Mouse (Mus musculus) brain, adult 2 months (tissue): ENCODE measurements around the gene Afap1.

ENCODE experiments used
- DNase-seq: peaks from one replicate; pipeline ENCODE4 v3.0.0; 2011; ENCODE audit warnings: low read depth, low spot score

Gene Afap1

GRCm38 (mm10) chr5:35897147-35897546, 4.0 kb downstream of the Afap1 start:
- DNase-seq, result no peak

- no peak for DNase-seq
Measured at GRCm38 (mm10) chr5:35898114-35898513, 5.0 kb downstream of the Afap1 start.

GRCm38 (mm10) chr5:35898994-35899393, 5.9 kb downstream of the Afap1 start:
- DNase-seq, result no peak

GRCm38 (mm10) chr5:35900401-35901225, 7.5 kb downstream of the Afap1 start:
- no peak for DNase-seq

- DNase-seq, result no peak
Measured at GRCm38 (mm10) chr5:35901226-35901809, 8.2 kb downstream of the Afap1 start.

GRCm38 (mm10) chr5:35903456-35903855, 10.3 kb downstream of the Afap1 start:
- no peak for DNase-seq

GRCm38 (mm10) chr5:35905283-35905682, 12.2 kb downstream of the Afap1 start:
- DNase-seq, result no peak

GRCm38 (mm10) chr5:35907090-35907489, 14.0 kb downstream of the Afap1 start:
- no peak for DNase-seq

- DNase-seq, result peak; percentile 98
Measured at GRCm38 (mm10) chr5:35907633-35908426, 14.7 kb downstream of the Afap1 start.

- peak; percentile 66 for DNase-seq
Measured at GRCm38 (mm10) chr5:35908626-35909443, 15.7 kb downstream of the Afap1 start.

GRCm38 (mm10) chr5:35915629-35916300, 22.6 kb downstream of the Afap1 start:
- DNase-seq, result no peak

- DNase-seq, result no peak
Measured at GRCm38 (mm10) chr5:35916666-35917065, 23.5 kb downstream of the Afap1 start.

- peak; percentile 73 for DNase-seq
Measured at GRCm38 (mm10) chr5:35918387-35918786, 25.3 kb downstream of the Afap1 start.

GRCm38 (mm10) chr5:35920076-35920475, 27.0 kb downstream of the Afap1 start:
- DNase-seq, result no peak

- DNase-seq, result peak; percentile 44
Measured at GRCm38 (mm10) chr5:35920557-35920956, 27.4 kb downstream of the Afap1 start.

GRCm38 (mm10) chr5:35921141-35921540, 28.0 kb downstream of the Afap1 start:
- no peak for DNase-seq

GRCm38 (mm10) chr5:35921595-35922254, 28.6 kb downstream of the Afap1 start:
- DNase-seq, result peak; percentile 42

GRCm38 (mm10) chr5:35923448-35923847, 30.3 kb downstream of the Afap1 start:
- no peak for DNase-seq

GRCm38 (mm10) chr5:35925171-35925634, 32.1 kb downstream of the Afap1 start:
- DNase-seq, result peak; percentile 91

GRCm38 (mm10) chr5:35926511-35926910, 33.4 kb downstream of the Afap1 start:
- no peak for DNase-seq
